Mouse (Mus musculus) CD4-positive, CD25-positive, alpha-beta regulatory T cell, adult 4 months (primary cell): ENCODE data around the gene Ccr4. TPM values are rescaled to one million over a fixed set of nuclear protein-coding genes. Genes with fewer than 3 reads are reported as not detected.

Experiments used
- ATAC-seq: one replicate; pipeline ENCODE4 v1.8.0; 2017
- polyA plus RNA-seq, 2 experiments: library from polyadenylated mRNA; unstranded; fragments of 100-300 nt; shearing (Covaris generic); gene quantifications; one replicate each; pipeline ENCODE4 v1.2.1; 2017

The Ccr4 gene
- polyA plus RNA-seq, 2 experiments from 2014 or later: 27.8 to 29.8 TPM

GRCm38 (mm10) chr9:114466871-114467270 lies 37.8 kb downstream of the Ccr4 start:
- ATAC-seq: no peak

GRCm38 (mm10) chr9:114465442-114465841 lies 39.3 kb downstream of the Ccr4 start:
- ATAC-seq: no peak

GRCm38 (mm10) chr9:114462569-114462968 lies 42.1 kb downstream of the Ccr4 start:
- ATAC-seq: peak; percentile 71

- ATAC-seq: no peak
Measured at GRCm38 (mm10) chr9:114458436-114458835, 46.3 kb downstream of the Ccr4 start.

GRCm38 (mm10) chr9:114455420-114455819 lies 49.3 kb downstream of the Ccr4 start:
- no peak for ATAC-seq

GRCm38 (mm10) chr9:114452418-114452817 lies 52.3 kb downstream of the Ccr4 start:
- peak; percentile 38 for ATAC-seq

- peak; percentile 83 for ATAC-seq
Measured at GRCm38 (mm10) chr9:114451615-114452014, 53.1 kb downstream of the Ccr4 start.

- ATAC-seq: no peak
Measured at GRCm38 (mm10) chr9:114449120-114449754, 55.5 kb downstream of the Ccr4 start.

GRCm38 (mm10) chr9:114448700-114449099 lies 56.0 kb downstream of the Ccr4 start:
- no peak for ATAC-seq

GRCm38 (mm10) chr9:114446887-114447286 lies 57.8 kb downstream of the Ccr4 start:
- ATAC-seq: no peak

- ATAC-seq: peak; percentile 83
Measured at GRCm38 (mm10) chr9:114443351-114443750, 61.4 kb downstream of the Ccr4 start.

- no peak for ATAC-seq
Measured at GRCm38 (mm10) chr9:114442893-114443292, 61.8 kb downstream of the Ccr4 start.

GRCm38 (mm10) chr9:114442225-114442624 lies 62.5 kb downstream of the Ccr4 start:
- no peak for ATAC-seq

- peak; percentile 82 for ATAC-seq
Measured at GRCm38 (mm10) chr9:114440548-114440947, 64.2 kb downstream of the Ccr4 start.

Other genes with a start within 250 kb of the Ccr4 start
- 1 to 10 TPM in 1 of 2 experiments, not detected in 1; 2.5 TPM for gene Bcl2a1c, start 174.8 kb downstream of the Ccr4 start, polyA plus RNA-seq
- gene Crtap, start 114.2 kb downstream of the Ccr4 start, polyA plus RNA-seq: 1 to 10 TPM; 2.4 to 2.9 TPM
- gene Glb1, start 103.8 kb downstream of the Ccr4 start, polyA plus RNA-seq: 10 to 100 TPM; 43.0 to 62.1 TPM
- gene Tmppe, start 103.8 kb downstream of the Ccr4 start, polyA plus RNA-seq: 10 to 100 TPM; 10.9 to 20.8 TPM
- not detected for gene C130032M10Rik, start 10.8 kb upstream of the Ccr4 start, polyA plus RNA-seq
- gene Trim71, start 59.5 kb upstream of the Ccr4 start, polyA plus RNA-seq: not detected
- 10 to 100 TPM; 23.9 to 24.1 TPM for gene Cnot10, start 135.3 kb upstream of the Ccr4 start, polyA plus RNA-seq
- gene Dync1li1, start 183.9 kb upstream of the Ccr4 start, polyA plus RNA-seq: 10 to 100 TPM; 45.1 to 46.5 TPM
- gene Cmtm6, start 226.2 kb upstream of the Ccr4 start, polyA plus RNA-seq: 10 to 100 TPM; 74.0 to 81.7 TPM